Mouse (Mus musculus) brain, adult 2 months (tissue): ENCODE measurements around the gene Cabin1.
A peak's percentile ranks its signal among the peaks of the same experiment; 100 is the strongest.

Experiments
- DNase-seq: peaks from one replicate; pipeline ENCODE4 v3.0.0; 2011; ENCODE audit warnings: low read depth, low spot score

Cabin1 gene

GRCm38 (mm10) chr10:75667115-75667910, 96.8 kb downstream of the Cabin1 start:
- DNase-seq = peak; percentile 93

- peak; percentile 84 for DNase-seq
Observed at GRCm38 (mm10) chr10:75666451-75667030, 97.6 kb downstream of the Cabin1 start.

- no peak for DNase-seq
Observed at GRCm38 (mm10) chr10:75664673-75665270, 99.4 kb downstream of the Cabin1 start.

- DNase-seq = peak; percentile 97
Observed at GRCm38 (mm10) chr10:75662575-75662974, 101.6 kb downstream of the Cabin1 start.

- no peak for DNase-seq
Observed at GRCm38 (mm10) chr10:75661876-75662275, 102.3 kb downstream of the Cabin1 start.

GRCm38 (mm10) chr10:75661381-75661780, 102.8 kb downstream of the Cabin1 start:
- DNase-seq = peak; percentile 61

GRCm38 (mm10) chr10:75657772-75658171, 106.4 kb downstream of the Cabin1 start:
- no peak for DNase-seq

GRCm38 (mm10) chr10:75657165-75657564, 107.0 kb downstream of the Cabin1 start:
- DNase-seq = no peak

GRCm38 (mm10) chr10:75654053-75654452, 110.1 kb downstream of the Cabin1 start:
- no peak for DNase-seq

- DNase-seq = peak; percentile 26
Observed at GRCm38 (mm10) chr10:75651381-75652068, 112.6 kb downstream of the Cabin1 start.

- DNase-seq = peak; percentile 67
Observed at GRCm38 (mm10) chr10:75650306-75650902, 113.7 kb downstream of the Cabin1 start.

GRCm38 (mm10) chr10:75649406-75649995, 114.6 kb downstream of the Cabin1 start:
- DNase-seq = no peak

- no peak for DNase-seq
Observed at GRCm38 (mm10) chr10:75649001-75649400, 115.1 kb downstream of the Cabin1 start.

- DNase-seq = no peak
Observed at GRCm38 (mm10) chr10:75648091-75648490, 116.0 kb downstream of the Cabin1 start.

- peak; percentile 82 for DNase-seq
Observed at GRCm38 (mm10) chr10:75647362-75647761, 116.8 kb downstream of the Cabin1 start.

- DNase-seq = peak; percentile 48
Observed at GRCm38 (mm10) chr10:75646406-75646805, 117.7 kb downstream of the Cabin1 start.

- DNase-seq = no peak
Observed at GRCm38 (mm10) chr10:75645616-75646015, 118.5 kb downstream of the Cabin1 start.

- DNase-seq = peak; percentile 95
Observed at GRCm38 (mm10) chr10:75643741-75644343, 120.3 kb downstream of the Cabin1 start, which contains the start of gene Susd2. Gene Susd2 (minus strand): TSS chr10:75644008.

- DNase-seq = no peak
Observed at GRCm38 (mm10) chr10:75642891-75643290, 121.2 kb downstream of the Cabin1 start.

GRCm38 (mm10) chr10:75642436-75642835, 121.7 kb downstream of the Cabin1 start:
- DNase-seq = no peak

GRCm38 (mm10) chr10:75641721-75642222, 122.4 kb downstream of the Cabin1 start:
- no peak for DNase-seq
